Mouse (Mus musculus) hindbrain, embryonic 14.5 days (tissue): Measurements from ENCODE around the gene Gmcl1. TPM values are rescaled to one million over a fixed set of nuclear protein-coding genes. Genes with fewer than 3 reads are reported as not detected.

Experiments
- ATAC-seq: fragments of 200-750 bp; cut with Nextera tagmentation; 2 replicates; pipeline ENCODE4 v1.8.0; 2017; ENCODE audit warnings: moderate number of reproducible peaks, mild to moderate bottlenecking, moderate TSS enrichment, moderate library complexity; ENCODE audit not compliant: low FRiP score
- DNase-seq: peaks from one replicate; pipeline ENCODE4 v3.0.0-alpha.2; 2015; ENCODE audit warnings: low spot score
- H3K27ac ChIP-seq: fragments of 300-500 bp; sonication (generic); 2 replicates; pipeline ENCODE4 v1.5.1; 2014; ENCODE audit warnings: mild to moderate bottlenecking, moderate library complexity
- H3K27me3 ChIP-seq: fragments of 300-500 bp; sonication (generic); 2 replicates; pipeline ENCODE4 v1.6.1; 2014; ENCODE audit warnings: mild to moderate bottlenecking, low read length, mixed read lengths; ENCODE audit not compliant: control insufficient read depth, insufficient read depth
- H3K36me3 ChIP-seq: fragments of 300-500 bp; sonication (generic); replicated peaks from 2 replicates; pipeline ENCODE4 v1.6.1; 2014; ENCODE audit not compliant: control insufficient read depth, insufficient read depth
- H3K4me1 ChIP-seq: fragments of 300-500 bp; sonication (generic); replicated peaks from 2 replicates; pipeline ENCODE4 v1.6.1; 2014; ENCODE audit warnings: antibody characterized with exemption, low read length, mixed read lengths; ENCODE audit not compliant: control insufficient read depth, insufficient read depth
- H3K4me2 ChIP-seq: fragments of 300-500 bp; sonication (generic); replicated peaks from 2 replicates; pipeline ENCODE4 v1.6.1; 2014; ENCODE audit warnings: mild to moderate bottlenecking, moderate library complexity
- H3K4me3 ChIP-seq: fragments of 300-500 bp; sonication (generic); replicated peaks from 2 replicates; pipeline ENCODE4 v1.5.1; 2014; ENCODE audit warnings: mild to moderate bottlenecking, low read length
- H3K9ac ChIP-seq: fragments of 300-500 bp; sonication (generic); 2 replicates; pipeline ENCODE4 v1.6.1; 2014
- H3K9me3 ChIP-seq: fragments of 300-500 bp; sonication (generic); 2 replicates; pipeline ENCODE4 v1.6.1; 2016; ENCODE audit warnings: low read length; ENCODE audit not compliant: control insufficient read depth
- WGBS: fragments of 180-500 bp; shearing (Covaris S2); extraction: QIAGEN DNeasy Blood & Tissue Kit; methylation state at CpG from one replicate; pipeline ENCODE4 v1.1.7; 2014; 5-methylcytosine and 5-hydroxymethylcytosine counted together
- polyA plus RNA-seq: library from polyadenylated mRNA; unstranded; fragments of >200 nt; fragmentation: Nextera tagmentation; extraction: Ambion mirVana; gene quantifications from 2 replicates; pipeline ENCODE4 v1.2.1, GENCODE M21; 2014

The Gmcl1 gene
- polyA plus RNA-seq, 1 experiment from 2014 or later: 40.8 TPM

DNA sequence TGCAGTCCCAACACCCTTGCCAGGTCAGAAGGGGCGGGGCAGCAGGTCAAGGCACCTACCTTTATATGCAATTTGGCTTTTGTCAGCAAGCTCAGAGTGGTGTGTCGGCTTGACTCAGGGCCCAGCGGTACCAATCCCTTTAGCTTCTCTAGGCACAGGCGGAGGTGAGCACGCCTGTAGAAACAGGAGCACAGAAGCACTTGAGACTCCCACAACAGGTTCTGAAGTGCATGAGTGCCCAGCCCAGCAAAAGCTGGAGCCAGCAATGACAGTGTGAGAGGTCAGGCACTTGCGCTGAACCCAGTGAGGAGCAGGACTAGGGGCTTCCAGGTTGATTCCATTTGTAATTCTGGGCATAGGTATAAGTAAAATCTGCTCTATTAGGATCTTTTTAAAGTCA is 80.2 kb downstream of the Gmcl1 start:
- H3K4me2 ChIP-seq: no peak overlapping the region
- H3K9ac ChIP-seq: no peak overlapping the region
- no peak overlapping the region for H3K27ac ChIP-seq
- H3K36me3 ChIP-seq: peaks cover 74% of the 10 kb centered on the region
- DNase-seq (no peak), ATAC-seq (no peak)
- no peaks in the 10 kb centered on the region for H3K4me1 ChIP-seq
- WGBS: 94% methylated on average over 6 of the region's 6 CpGs
- no peak overlapping the region for H3K4me3 ChIP-seq
- no peaks in the 10 kb centered on the region for H3K27me3 ChIP-seq
- H3K9me3 ChIP-seq: no peaks in the 10 kb centered on the region

GRCm38 (mm10) chr6:86646143-86646542 is 87.0 kb downstream of the Gmcl1 start:
- Histone ChIP-seq H3K4me3 (no peak overlapping the region), H3K27ac (no peak overlapping the region), H3K36me3 (peaks cover 36% of the 10 kb centered on the region), H3K4me2 (no peak overlapping the region), H3K9me3 (no peaks in the 10 kb centered on the region), H3K27me3 (no peaks in the 10 kb centered on the region), H3K9ac (no peak overlapping the region), H3K4me1 (no peaks in the 10 kb centered on the region)
- DNase-seq (no peak), ATAC-seq (no peak)
- 77% methylated on average over 7 of the region's 7 CpGs for WGBS

GRCm38 (mm10) chr6:86645551-86645950 is 87.6 kb downstream of the Gmcl1 start:
- Histone ChIP-seq H3K9ac (no peak overlapping the region), H3K4me1 (no peaks in the 10 kb centered on the region), H3K9me3 (no peaks in the 10 kb centered on the region), H3K36me3 (peaks cover 30% of the 10 kb centered on the region), H3K4me2 (no peak overlapping the region), H3K4me3 (no peak overlapping the region), H3K27me3 (no peaks in the 10 kb centered on the region), H3K27ac (no peak overlapping the region)
- ATAC-seq (no peak), DNase-seq (no peak)
- 83% methylated on average over 4 of the region's 4 CpGs for WGBS

DNA sequence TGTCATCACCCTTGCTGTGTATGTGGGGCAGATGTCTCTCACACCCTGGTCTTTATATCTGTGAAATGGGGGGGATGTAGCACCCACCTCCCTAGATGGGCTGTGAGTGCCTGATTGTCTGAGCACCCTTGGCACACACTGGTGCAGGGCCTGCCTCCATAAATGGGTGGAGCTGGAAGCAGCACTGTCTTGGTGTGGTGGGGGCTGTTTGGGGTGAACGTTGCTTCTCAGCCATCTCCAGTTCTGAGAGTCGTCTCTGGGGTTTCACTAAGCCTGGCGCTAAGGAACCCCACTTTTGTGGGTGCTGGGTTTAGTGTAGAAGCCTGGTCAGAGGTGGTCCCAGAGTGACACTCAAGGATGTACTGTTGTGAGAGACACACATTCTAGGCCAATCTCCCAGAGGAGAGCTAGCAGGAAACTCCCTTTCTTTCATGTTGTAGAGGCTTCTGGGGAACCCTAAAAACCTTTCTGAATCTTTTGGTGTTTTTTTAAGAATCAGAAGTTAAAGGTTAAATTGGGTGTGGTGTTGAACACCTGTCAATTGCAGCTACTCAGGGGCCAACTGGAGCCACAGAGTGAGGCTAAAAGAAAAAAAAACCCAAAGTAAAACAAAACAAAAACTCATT is 88.3 kb downstream of the Gmcl1 start:
- WGBS: 94% methylated on average over 3 of the region's 3 CpGs
- Histone ChIP-seq H3K27ac (no peak overlapping the region), H3K9me3 (no peaks in the 10 kb centered on the region), H3K4me1 (no peaks in the 10 kb centered on the region), H3K27me3 (no peaks in the 10 kb centered on the region), H3K4me2 (no peak overlapping the region), H3K9ac (no peak overlapping the region), H3K36me3 (peaks cover 24% of the 10 kb centered on the region), H3K4me3 (no peak overlapping the region)
- DNase-seq (no peak), ATAC-seq (no peak)

Other genes starting within 250 kb of the Gmcl1 start
- 313 and 316 TPM in 2 replicates for gene Pcbp1, start 207.1 kb downstream of the Gmcl1 start, polyA plus RNA-seq
- gene Asprv1, start 105.2 kb downstream of the Gmcl1 start, polyA plus RNA-seq: 0.26 and 0.86 TPM in 2 replicates
- gene Mxd1, start 64.2 kb downstream of the Gmcl1 start, polyA plus RNA-seq: 16.6 and 19.6 TPM in 2 replicates
- gene Snrnp27, start 48.9 kb downstream of the Gmcl1 start, polyA plus RNA-seq: 95.1 and 99.1 TPM in 2 replicates
- gene Anxa4, start 60.2 kb upstream of the Gmcl1 start, polyA plus RNA-seq: 5.2 and 5.7 TPM in 2 replicates
- gene Aak1, start 116.1 kb upstream of the Gmcl1 start, polyA plus RNA-seq: 49.8 and 52.7 TPM in 2 replicates